10 mouse cellular contexts compared by ENCODE assay signal in genomic region chr11:83115138-83115537, GRCm38 (mm10). TPM values are rescaled to one million over a fixed set of nuclear protein-coding genes. Genes with fewer than 3 reads are reported as not detected.
DNase-seq lines count a peak whose midpoint lies in the region; ATAC-seq lines count a peak whose summit lies in the region.
"Had no signal": no experiment of that assay in that cellular context is flagged by ENCODE, and none has a peak within 500 bp of the region (broad histone marks: within the 10 kb centered on the region; RNA-seq: fewer than 3 reads in every experiment).

No protein-coding gene starts in this region.

- no peaks in the 10 kb centered on the region for H3K27me3 ChIP-seq in limb, embryonic 11.5 days (ENCODE audit: control insufficient read depth, insufficient read depth, low read length)
- H3K27me3 ChIP-seq in limb, embryonic 10.5 days (ENCODE audit: low read depth, poor library complexity, severe bottlenecking) = no peaks in the 10 kb centered on the region
- no peaks in the 10 kb centered on the region for H3K27me3 ChIP-seq in forebrain, embryonic 10.5 days (ENCODE audit: poor library complexity, severe bottlenecking)
- H3K27me3 ChIP-seq: liver, embryonic 15.5 days had no signal

- H3K9me3 ChIP-seq in limb, embryonic 11.5 days (ENCODE audit: control insufficient read depth, low read length) = no peaks in the 10 kb centered on the region
- no peaks in the 10 kb centered on the region for H3K9me3 ChIP-seq in limb, embryonic 10.5 days (replicated peaks)
- H3K9me3 ChIP-seq in forebrain, embryonic 10.5 days = no peaks in the 10 kb centered on the region
- H3K9me3 ChIP-seq: liver, embryonic 15.5 days had no signal

- no peak for ATAC-seq in limb, embryonic 11.5 days (ENCODE audit: insufficient number of reproducible peaks, low FRiP score, low TSS enrichment, low read depth)

- H3K9ac ChIP-seq in limb, embryonic 11.5 days (ENCODE audit: low read length) = no peak overlapping the region
- H3K9ac ChIP-seq: liver, embryonic 15.5 days had no signal

- H3K4me3 ChIP-seq in limb, embryonic 11.5 days (ENCODE audit: low read depth, low read length) = no peak overlapping the region
- no peak overlapping the region for H3K4me3 ChIP-seq in limb, embryonic 10.5 days
- no peak overlapping the region for H3K4me3 ChIP-seq in forebrain, embryonic 10.5 days
- H3K4me3 ChIP-seq: liver, embryonic 15.5 days had no signal

- no peak overlapping the region for H3K4me2 ChIP-seq in limb, embryonic 11.5 days (ENCODE audit: low read depth, severe bottlenecking)
- H3K4me2 ChIP-seq: liver, embryonic 15.5 days had no signal

- H3K27ac ChIP-seq in limb, embryonic 11.5 days (replicated peaks; ENCODE audit: low read depth, low read length) = no peak overlapping the region
- no peak overlapping the region for H3K27ac ChIP-seq in limb, embryonic 10.5 days
- H3K27ac ChIP-seq in forebrain, embryonic 10.5 days = no peak overlapping the region
- H3K27ac ChIP-seq: liver, embryonic 15.5 days had no signal

- intact Hi-C loops in heart, postnatal 36 days (cut with DNase I) = no loop called here

- no peaks in the 10 kb centered on the region for H3K4me1 ChIP-seq in limb, embryonic 11.5 days (ENCODE audit: control insufficient read depth, insufficient read depth, low read length)
- no peaks in the 10 kb centered on the region for H3K4me1 ChIP-seq in limb, embryonic 10.5 days
- no peaks in the 10 kb centered on the region for H3K4me1 ChIP-seq in forebrain, embryonic 10.5 days
- H3K4me1 ChIP-seq: liver, embryonic 15.5 days had no signal

- H3K36me3 ChIP-seq in limb, embryonic 11.5 days (ENCODE audit: control insufficient read depth, insufficient read depth, low read length) = no peaks in the 10 kb centered on the region
- H3K36me3 ChIP-seq in limb, embryonic 10.5 days = no peaks in the 10 kb centered on the region
- no peaks in the 10 kb centered on the region for H3K36me3 ChIP-seq in forebrain, embryonic 10.5 days (replicated peaks)
- H3K36me3 ChIP-seq: liver, embryonic 15.5 days had no signal

- peak; percentile 29 for DNase-seq in embryo, embryonic 10 days (ENCODE audit: low spot score)
- DNase-seq in embryo, embryonic 9.5 days (ENCODE audit: extremely low spot score) = no peak
- DNase-seq in limb, embryonic 11.5 days (ENCODE audit: low spot score) = peak; percentile 16
- DNase-seq in limb, embryonic 10.5 days (ENCODE audit: low spot score) = no peak
- peak; percentile 31 to 48 for DNase-seq in heart, postnatal 36 days
- peak; percentile 18 for DNase-seq in retina, postnatal 1 day
- DNase-seq in MN1 (ENCODE audit: low spot score) = no peak
- no peak for DNase-seq in forebrain, embryonic 10.5 days (ENCODE audit: extremely low spot score, low spot score)

- 42% methylated on average over 2 of the region's 2 CpGs for WGBS in limb, embryonic 11.5 days
- WGBS in limb, embryonic 10.5 days = 53% methylated on average over 2 of the region's 2 CpGs
- WGBS in forebrain, embryonic 10.5 days = 42% methylated on average over 2 of the region's 2 CpGs

RNA-seq across cellular contexts. Expression of gene Slfn1, which starts 1.5 kb away (rescaled TPM):
- polyA plus RNA-seq in limb, embryonic 11.5 days (2014; fragmentation: Nextera tagmentation; extraction: Ambion mirVana) = not detected in 2 replicates
- polyA plus RNA-seq in limb, embryonic 10.5 days (2016; fragmentation: Nextera tagmentation; extraction: Ambion mirVana) = not detected in 2 replicates
- total RNA-seq in heart, postnatal 36 days (2021) = under 1 TPM; 0.17 to 0.41 TPM
- not detected in 2 replicates for polyA plus RNA-seq in forebrain, embryonic 10.5 days (2016; fragmentation: Nextera tagmentation; extraction: Ambion mirVana)
- total RNA-seq: ES-E14 had no signal

RNA-seq across cellular contexts. Expression of gene Slfn2, which starts 50.2 kb away (rescaled TPM):
- polyA plus RNA-seq in limb, embryonic 11.5 days (2014; fragmentation: Nextera tagmentation; extraction: Ambion mirVana) = 0.85 and 1.1 TPM in 2 replicates
- 0.34 and 1.2 TPM in 2 replicates for polyA plus RNA-seq in limb, embryonic 10.5 days (2016; fragmentation: Nextera tagmentation; extraction: Ambion mirVana)
- 1 to 10 TPM; 3.9 to 6.2 TPM for total RNA-seq in heart, postnatal 36 days (2021)
- 1.1 and 1.3 TPM in 2 replicates for polyA plus RNA-seq in forebrain, embryonic 10.5 days (2016; fragmentation: Nextera tagmentation; extraction: Ambion mirVana)

RNA-seq across cellular contexts. Expression of gene Slfn4, which starts 59.8 kb away (rescaled TPM):
- not detected in 2 replicates for polyA plus RNA-seq in limb, embryonic 11.5 days (2014; fragmentation: Nextera tagmentation; extraction: Ambion mirVana)
- not detected in 2 replicates for polyA plus RNA-seq in limb, embryonic 10.5 days (2016; fragmentation: Nextera tagmentation; extraction: Ambion mirVana)
- total RNA-seq in heart, postnatal 36 days (2021) = under 1 TPM; 0.17 to 0.19 TPM
- not detected in 2 replicates for polyA plus RNA-seq in forebrain, embryonic 10.5 days (2016; fragmentation: Nextera tagmentation; extraction: Ambion mirVana)

Comparison
In these comparisons a context has a peak if more than half of its experiments do, and no peak if none do; other contexts are left out.
1. DNase-seq: peak in embryo, embryonic 10 days (single experiment), limb, embryonic 11.5 days (single experiment), heart, postnatal 36 days (2 of 2) and retina, postnatal 1 day (single experiment); none in embryo, embryonic 9.5 days (single experiment), limb, embryonic 10.5 days (single experiment), MN1 (single experiment) and forebrain, embryonic 10.5 days (single experiment).